Mouse (Mus musculus) small intestine, adult 2 months (tissue): ENCODE measurements around the gene Foxn2.

Experiments
- CTCF ChIP-seq: fragments of 200-500 bp; IDR thresholded peaks from 2 replicates; pipeline ENCODE4 v1.5.1; 2012; ENCODE audit warnings: low read depth, mild to moderate bottlenecking, control low read depth, inconsistent platforms, low read length, moderate library complexity, mixed read lengths; ENCODE audit not compliant: insufficient replicate concordance, insufficient read length; ENCODE audit errors: extremely low read depth
- POLR2A ChIP-seq: fragments of 200-500 bp; IDR thresholded peaks from 2 replicates; pipeline ENCODE4 v1.6.1; 2012; ENCODE audit warnings: low read depth, mild to moderate bottlenecking, control low read depth, inconsistent platforms, low read length, moderate library complexity

DNA sequence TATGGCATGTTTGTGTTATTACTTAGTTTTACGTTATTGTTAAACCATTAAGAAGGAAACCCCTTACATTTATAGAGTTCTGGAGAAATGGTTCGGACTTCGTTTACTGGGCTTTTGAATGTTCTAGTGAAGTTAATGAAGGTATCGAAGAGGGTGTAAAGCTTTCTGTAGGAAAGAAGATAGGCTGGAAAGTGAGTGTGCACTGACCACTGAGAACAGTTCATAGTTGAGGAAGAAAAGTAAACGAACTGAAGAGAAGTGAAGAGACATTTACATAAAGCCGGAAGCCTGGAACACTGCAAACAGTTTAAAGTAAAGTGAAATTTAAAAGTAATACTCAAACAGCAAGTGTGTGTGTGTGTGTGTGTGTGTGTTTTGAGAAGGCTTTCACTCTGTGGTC, 2.1 kb downstream of the Foxn2 start:
- no peak for TF ChIP-seq POLR2A
- no peak for TF ChIP-seq CTCF
